In genomic region chr1:181631371-181631770, GRCm38 (mm10) we compare ENCODE assay signal across 20 mouse cellular contexts. TPM values are rescaled to one million over a fixed set of nuclear protein-coding genes. Genes with fewer than 3 reads are reported as not detected.
"Had no signal": no experiment of that assay in that cellular context is flagged by ENCODE, and none has a peak within 500 bp of the region (broad histone marks: within the 10 kb centered on the region; RNA-seq: fewer than 3 reads in every experiment).

No protein-coding gene starts in this region.

- DNase-seq: lung, adult 18-20 months; lung, embryonic 14.5 days; lung, postnatal 10 days; lung, postnatal 4 days; midbrain, embryonic 14.5 days; retina, postnatal 1 day; right cerebral cortex, adult 18-20 months; right cerebral cortex, postnatal 14 days; thymus, adult 2 months; thymus, postnatal 25 days; thymus, postnatal 4 days had no signal

- H3K9me3 ChIP-seq: midbrain, embryonic 10.5 days; midbrain, embryonic 12.5 days; neural tube, embryonic 13.5 days; neural tube, embryonic 15.5 days; stomach, embryonic 15.5 days had no signal

- H3K4me1 ChIP-seq: midbrain, embryonic 10.5 days; midbrain, embryonic 12.5 days; neural tube, embryonic 13.5 days; neural tube, embryonic 15.5 days; stomach, embryonic 15.5 days had no signal

- H3K4me2 ChIP-seq: lung, embryonic 14.5 days; midbrain, embryonic 12.5 days; neural tube, embryonic 13.5 days; neural tube, embryonic 15.5 days; stomach, embryonic 15.5 days had no signal

- H3K9ac ChIP-seq: lung, embryonic 14.5 days; midbrain, embryonic 12.5 days; neural tube, embryonic 13.5 days; neural tube, embryonic 15.5 days; stomach, embryonic 15.5 days had no signal

- H3K36me3 ChIP-seq: midbrain, embryonic 10.5 days; midbrain, embryonic 12.5 days; neural tube, embryonic 13.5 days; neural tube, embryonic 15.5 days; stomach, embryonic 15.5 days had no signal

- ATAC-seq: midbrain, embryonic 16.5 days had no signal

- H3K4me3 ChIP-seq: midbrain, embryonic 10.5 days; midbrain, embryonic 12.5 days; myocyte; neural tube, embryonic 13.5 days; neural tube, embryonic 15.5 days; stomach, embryonic 15.5 days had no signal

- H3K27ac ChIP-seq: midbrain, embryonic 10.5 days; midbrain, embryonic 12.5 days; neural tube, embryonic 13.5 days; neural tube, embryonic 15.5 days; stomach, embryonic 15.5 days; stomach, postnatal 0 days had no signal

- H3K27me3 ChIP-seq: midbrain, embryonic 12.5 days; neural tube, embryonic 13.5 days; neural tube, embryonic 15.5 days; stomach, embryonic 15.5 days had no signal

RNA-seq across cellular contexts. Expression of gene Dnah14, which starts 55.0 kb away (rescaled TPM):
- polyA plus RNA-seq: spleen, adult 2 months had no signal
